Mouse (Mus musculus): ENCODE results near the gene Oxct2b. TPM values are rescaled to one million over a fixed set of nuclear protein-coding genes. Genes with fewer than 3 reads are reported as not detected.

Gene Oxct2b
- total and polyA plus RNA-seq, 3 experiments: not detected

DNA sequence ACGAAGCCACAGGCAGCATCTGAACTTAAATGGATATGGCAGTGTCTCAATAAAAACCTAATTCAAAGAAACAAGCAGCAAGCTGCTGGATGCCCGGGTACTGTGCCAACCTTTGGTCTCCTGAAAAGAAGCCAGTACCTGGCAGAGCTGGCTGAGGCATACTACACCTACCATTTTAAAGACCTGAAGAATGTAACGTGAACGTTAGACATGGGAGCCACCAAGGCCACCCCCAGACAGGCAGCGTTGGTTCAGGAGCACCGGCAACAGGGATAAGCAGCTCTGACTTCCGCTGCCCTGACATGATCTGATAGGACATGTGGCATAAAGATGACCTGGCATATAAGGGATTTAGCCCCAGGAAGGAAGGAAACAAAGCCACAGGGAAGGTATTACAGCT is 10.6 kb downstream of the Oxct2b start:
- H3K4me1 ChIP-seq (ENCODE audit: control insufficient read depth in 1 of 2, insufficient read depth in 2 of 2, low read length in 2 of 2): no peaks in the 10 kb centered on the region
- H3K36me3 ChIP-seq (ENCODE audit: control insufficient read depth in 1 of 2, insufficient read depth in 2 of 2, low read length in 2 of 2): peaks cover 0 to 21% of the 10 kb centered on the region in 2 experiments; a peak in 2 of 4 replicates
- no peak for DNase-seq (ENCODE audit: low read depth, low spot score)
- no peak for TF ChIP-seq EP300 (IDR thresholded peaks at IDR 0.05; ENCODE audit: low read depth in 1 of 2, low read length in 2 of 2)
- no peak for TF ChIP-seq SMC3 (IDR thresholded peaks at IDR 0.05; ENCODE audit: low read depth, low read length)
- TF ChIP-seq BHLHE40 (IDR thresholded peaks at IDR 0.05; ENCODE audit: borderline replicate concordance, low read depth, low read length): no peak
- TF ChIP-seq GATA1 (IDR thresholded peaks at IDR 0.05; ENCODE audit: low read depth, low read length): no peak
- TF ChIP-seq ELF1 (IDR thresholded peaks at IDR 0.05; ENCODE audit: low read depth, low read length): no peak
- no peak for TF ChIP-seq MAZ (IDR thresholded peaks at IDR 0.05; ENCODE audit: low read depth, low read length)
- TF ChIP-seq SIN3A (IDR thresholded peaks at IDR 0.05; ENCODE audit: low read length): no peak
- no peak for TF ChIP-seq MEF2A (IDR thresholded peaks at IDR 0.05; ENCODE audit: extremely low read depth, insufficient replicate concordance, low read depth, low read length, poor library complexity, severe bottlenecking)
- no peak for TF ChIP-seq ZC3H11A (IDR thresholded peaks at IDR 0.05; ENCODE audit: low read depth, low read length)
- no peak for TF ChIP-seq MAX (IDR thresholded peaks at IDR 0.05; ENCODE audit: low read length)
- TF ChIP-seq ZNF384 (IDR thresholded peaks at IDR 0.05; ENCODE audit: low read depth, low read length): no peak
- no peak for TF ChIP-seq KAT2A (conservative IDR thresholded peaks at IDR 0.05; ENCODE audit: low read depth, low read length)
- TF ChIP-seq TBP (IDR thresholded peaks at IDR 0.05; ENCODE audit: low read depth, low read length): no peak
- TF ChIP-seq POLR2AphosphoS2 (IDR thresholded peaks at IDR 0.05; ENCODE audit: low read length): no peak
- no peak for TF ChIP-seq ZMIZ1 (IDR thresholded peaks at IDR 0.05; ENCODE audit: low read depth, low read length)
- no peak for TF ChIP-seq POLR2AphosphoS5 (IDR thresholded peaks at IDR 0.05; ENCODE audit: borderline replicate concordance, low read depth, low read length)
- no peaks in the 10 kb centered on the region for H3K79me2 ChIP-seq (ENCODE audit: control insufficient read depth, insufficient read depth, low read length, poor library complexity)
- no peaks in the 10 kb centered on the region for H3K27me3 ChIP-seq (ENCODE audit: control insufficient read depth in 1 of 2, insufficient read depth in 2 of 2, low read length in 2 of 2)
- no peak overlapping the region for H3K27ac ChIP-seq (ENCODE audit: control insufficient read depth, low read depth, low read length)
- H3K4me3 ChIP-seq (ENCODE audit: control insufficient read depth in 1 of 2, insufficient read depth in 1 of 2, low read depth in 2 of 2, low read length in 2 of 2): no peak overlapping the region
- H3K9me3 ChIP-seq (replicated peaks; ENCODE audit: insufficient read depth, low read length): no peaks in the 10 kb centered on the region
- H3K9ac ChIP-seq (ENCODE audit: control insufficient read depth, low read depth, low read length, poor library complexity, severe bottlenecking): no peak overlapping the region

DNA sequence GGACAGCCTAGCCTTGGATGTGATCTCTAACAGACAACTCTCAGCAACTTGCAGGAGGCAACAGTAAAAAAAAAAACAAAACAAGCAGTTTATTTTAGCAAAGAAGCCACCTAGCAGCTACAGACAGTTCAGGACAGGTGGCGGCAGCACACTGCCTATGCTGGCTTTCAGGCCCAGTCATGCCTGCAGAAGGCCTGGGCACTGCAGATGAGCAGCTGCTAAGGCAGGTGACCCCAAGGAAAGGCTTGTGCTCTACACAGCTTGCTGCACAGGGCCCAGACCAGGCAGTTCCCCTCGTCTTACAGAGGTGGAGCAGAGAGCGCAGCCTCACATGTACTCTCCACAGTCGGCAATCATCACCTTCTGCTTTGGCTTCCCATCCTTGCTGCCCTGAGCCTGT is 11.0 kb downstream of the Oxct2b start:
- TF ChIP-seq MAZ (IDR thresholded peaks at IDR 0.05; ENCODE audit: low read depth, low read length) (no peak), USF2 (IDR thresholded peaks at IDR 0.05; ENCODE audit: borderline replicate concordance in 1 of 2, insufficient read depth in 1 of 2, low read depth in 1 of 2, low read length in 2 of 2) (no peak), SIN3A (IDR thresholded peaks at IDR 0.05; ENCODE audit: low read length) (no peak), NELFE (IDR thresholded peaks at IDR 0.05; ENCODE audit: low read depth, low read length) (no peak), POLR2A (IDR thresholded peaks at IDR 0.05; ENCODE audit: control insufficient read depth in 1 of 2, insufficient read depth in 1 of 2, low read depth in 1 of 2, low read length in 2 of 2, poor library complexity in 1 of 2) (no peak), GATA1 (IDR thresholded peaks at IDR 0.05; ENCODE audit: low read depth, low read length) (no peak)
- no peaks in the 10 kb centered on the region for H3K4me1 ChIP-seq (ENCODE audit: control insufficient read depth in 1 of 2, insufficient read depth in 2 of 2, low read length in 2 of 2)
- H3K79me2 ChIP-seq (ENCODE audit: control insufficient read depth, insufficient read depth, low read length, poor library complexity): no peaks in the 10 kb centered on the region
- DNase-seq (ENCODE audit: low read depth, low spot score): no peak
- H3K9ac ChIP-seq (ENCODE audit: control insufficient read depth, low read depth, low read length, poor library complexity, severe bottlenecking): no peak overlapping the region
- H3K36me3 ChIP-seq (ENCODE audit: control insufficient read depth in 1 of 2, insufficient read depth in 2 of 2, low read length in 2 of 2): peaks cover 0 to 22% of the 10 kb centered on the region in 2 experiments; a peak in 2 of 4 replicates
- no peak overlapping the region for H3K27ac ChIP-seq (ENCODE audit: control insufficient read depth, low read depth, low read length)
- no peaks in the 10 kb centered on the region for H3K9me3 ChIP-seq (replicated peaks; ENCODE audit: insufficient read depth, low read length)
- no peaks in the 10 kb centered on the region for H3K27me3 ChIP-seq (ENCODE audit: control insufficient read depth in 1 of 2, insufficient read depth in 2 of 2, low read length in 2 of 2)
- H3K4me3 ChIP-seq (ENCODE audit: control insufficient read depth in 1 of 2, insufficient read depth in 1 of 2, low read depth in 2 of 2, low read length in 2 of 2): no peak overlapping the region

All from MEL (cell line).